10 mouse cellular contexts compared by ENCODE assay signal in genomic region chr7:27306161-27307160, GRCm38 (mm10). TPM values are rescaled to one million over a fixed set of nuclear protein-coding genes. Genes with fewer than 3 reads are reported as not detected.
DNase-seq lines count a peak whose midpoint lies in the region; ATAC-seq and TF ChIP-seq lines count a peak whose summit lies in the region.
"Had no signal": no experiment of that assay in that cellular context is flagged by ENCODE, and none has a peak within 500 bp of the region (broad histone marks: within the 10 kb centered on the region; RNA-seq: fewer than 3 reads in every experiment).

No protein-coding gene starts in this region.

- H3K4me1 ChIP-seq in forebrain, postnatal 0 days (ENCODE audit: insufficient read depth): no peaks in the 10 kb centered on the region
- H3K4me1 ChIP-seq in forebrain, embryonic 12.5 days: peaks cover 15% of the 10 kb centered on the region
- H3K4me1 ChIP-seq in liver, adult 2 months (ENCODE audit: control insufficient read depth, insufficient read depth, low read length): peaks cover 2% of the 10 kb centered on the region; the same call in 1 of the 2 replicates
- H3K4me1 ChIP-seq in liver, embryonic 11.5 days (replicated peaks; ENCODE audit: control insufficient read depth, insufficient read depth, low read length): no peaks in the 10 kb centered on the region

- peak; percentile 68 for TF ChIP-seq CTCF in forebrain, postnatal 0 days (IDR thresholded peaks at IDR 0.05; ENCODE audit: low read depth)
- TF ChIP-seq CTCF in liver, adult 2 months (IDR thresholded peaks at IDR 0.05; ENCODE audit: low read depth, low read length): peak; percentile 75

- no peak overlapping the region for H3K9ac ChIP-seq in forebrain, postnatal 0 days
- H3K9ac ChIP-seq in forebrain, embryonic 12.5 days: no peak overlapping the region
- H3K9ac ChIP-seq in liver, adult 2 months (ENCODE audit: low read depth, low read length): no peak overlapping the region
- no peak overlapping the region for H3K9ac ChIP-seq in liver, embryonic 11.5 days (ENCODE audit: low read depth, low read length)
- H3K9ac ChIP-seq: heart, embryonic 15.5 days; midbrain, embryonic 12.5 days had no signal

- no peak overlapping the region for H3K4me3 ChIP-seq in forebrain, postnatal 0 days (ENCODE audit: low read depth, low read length)
- no peak overlapping the region for H3K4me3 ChIP-seq in forebrain, embryonic 12.5 days (replicated peaks)
- no peak overlapping the region for H3K4me3 ChIP-seq in liver, adult 2 months (ENCODE audit: insufficient read depth, low read depth, low read length)
- H3K4me3 ChIP-seq in liver, embryonic 11.5 days (ENCODE audit: low read depth, low read length): no peak overlapping the region
- H3K4me3 ChIP-seq: heart, embryonic 15.5 days; midbrain, embryonic 12.5 days had no signal

- 78% methylated on average over 24 of the region's 24 CpGs for whole genome bisulfite sequencing in forebrain, postnatal 0 days
- 79% methylated on average over 24 of the region's 24 CpGs for WGBS in forebrain, embryonic 12.5 days
- WGBS in liver, adult 2 months: 77% methylated on average over 24 of the region's 24 CpGs
- WGBS in liver, embryonic 11.5 days: 66% methylated on average over 24 of the region's 24 CpGs

- no peaks in the 10 kb centered on the region for H3K79me2 ChIP-seq in liver, adult 2 months (ENCODE audit: control insufficient read depth, insufficient read depth, low read length)

- no peaks in the 10 kb centered on the region; the same call in 1 of the 2 replicates for H3K36me3 ChIP-seq in forebrain, postnatal 0 days (ENCODE audit: insufficient read depth)
- no peaks in the 10 kb centered on the region for H3K36me3 ChIP-seq in forebrain, embryonic 12.5 days (replicated peaks)
- H3K36me3 ChIP-seq in liver, adult 2 months (ENCODE audit: control insufficient read depth, insufficient read depth, low read length): no peaks in the 10 kb centered on the region
- H3K36me3 ChIP-seq in liver, embryonic 11.5 days (ENCODE audit: control insufficient read depth, insufficient read depth, low read length): no peaks in the 10 kb centered on the region
- H3K36me3 ChIP-seq: midbrain, embryonic 12.5 days had no signal

- no peak for ATAC-seq in forebrain, postnatal 0 days
- ATAC-seq in forebrain, embryonic 12.5 days (ENCODE audit: low FRiP score): no peak
- ATAC-seq in liver, embryonic 11.5 days (replicated peaks; ENCODE audit: low FRiP score): no peak
- no peak for ATAC-seq in inflammation-experienced regulatory T-cells, adult 6 months

- TF ChIP-seq POLR2A in liver, adult 2 months (IDR thresholded peaks at IDR 0.05; ENCODE audit: extremely low read depth, insufficient read depth, low read length): no peak

- H3K9me3 ChIP-seq in forebrain, postnatal 0 days (ENCODE audit: low read length): no peaks in the 10 kb centered on the region
- H3K9me3 ChIP-seq in forebrain, embryonic 12.5 days: no peaks in the 10 kb centered on the region
- H3K9me3 ChIP-seq in liver, embryonic 11.5 days (ENCODE audit: control insufficient read depth, low read length): no peaks in the 10 kb centered on the region
- H3K9me3 ChIP-seq: heart, embryonic 15.5 days; midbrain, embryonic 12.5 days had no signal

- no peak overlapping the region for H3K27ac ChIP-seq in forebrain, postnatal 0 days (ENCODE audit: low read depth, low read length)
- no peak overlapping the region for H3K27ac ChIP-seq in forebrain, embryonic 12.5 days
- H3K27ac ChIP-seq in liver, adult 2 months (replicated peaks; ENCODE audit: insufficient read depth, low read depth, low read length): no peak overlapping the region
- no peak overlapping the region for H3K27ac ChIP-seq in liver, embryonic 11.5 days (ENCODE audit: low read depth, low read length)
- H3K27ac ChIP-seq: heart, embryonic 15.5 days; midbrain, embryonic 12.5 days had no signal

- peak; percentile 25 for DNase-seq in forebrain, postnatal 0 days
- no peak for DNase-seq in liver, adult 2 months (ENCODE audit: extremely low read depth, low read depth, low spot score)
- no peak for DNase-seq in liver, embryonic 11.5 days (ENCODE audit: low spot score)
- DNase-seq in adipocyte (ENCODE audit: low spot score): peak; percentile 6
- DNase-seq in retina, embryonic 14.5 days (ENCODE audit: low spot score): peak; percentile 50
- no peak for DNase-seq in gastrocnemius, adult 8-10 months (ENCODE audit: low spot score in 2 of 2)

- no peak overlapping the region for H3K4me2 ChIP-seq in forebrain, postnatal 0 days (ENCODE audit: low read depth)
- H3K4me2 ChIP-seq in forebrain, embryonic 12.5 days: no peak overlapping the region
- no peak overlapping the region for H3K4me2 ChIP-seq in liver, embryonic 11.5 days
- H3K4me2 ChIP-seq: heart, embryonic 15.5 days; midbrain, embryonic 12.5 days had no signal

- H3K27me3 ChIP-seq in forebrain, postnatal 0 days (ENCODE audit: insufficient read depth, low read length): no peaks in the 10 kb centered on the region
- peaks cover 23% of the 10 kb centered on the region for H3K27me3 ChIP-seq in forebrain, embryonic 12.5 days
- no peaks in the 10 kb centered on the region; the same call in 1 of the 2 replicates for H3K27me3 ChIP-seq in liver, adult 2 months (ENCODE audit: control insufficient read depth, insufficient read depth, low read length)
- H3K27me3 ChIP-seq in liver, embryonic 11.5 days (replicated peaks; ENCODE audit: control insufficient read depth, insufficient read depth, low read length): peaks cover 38% of the 10 kb centered on the region

RNA-seq across cellular contexts. Expression of gene Ltbp4, which starts 31.0 kb away (rescaled TPM):
- total RNA-seq in forebrain, postnatal 0 days (2014; rRNA removed): 13.4 and 26.7 TPM in 2 replicates
- 8.3 and 11.7 TPM in 2 replicates for polyA plus RNA-seq in forebrain, postnatal 0 days (2015; fragmentation: Nextera tagmentation; extraction: Ambion mirVana)
- polyA plus RNA-seq in forebrain, embryonic 12.5 days (2016; fragmentation: Nextera tagmentation; extraction: Ambion mirVana): 12.4 and 16.5 TPM in 2 replicates
- total RNA-seq in liver, adult 2 months (2014; rRNA removed): 9.4 and 24.2 TPM in 2 replicates
- 29.2 and 32.5 TPM in 2 replicates for polyA plus RNA-seq in liver, adult 2 months (2012; rRNA removed)
- 7.1 and 10.2 TPM in 2 replicates for polyA plus RNA-seq in liver, embryonic 11.5 days (2014; fragmentation: Nextera tagmentation; extraction: Ambion mirVana)
- polyA plus RNA-seq in inflammation-experienced regulatory T-cells, adult 6 months (2017; shearing (Covaris generic)): 1 to 10 TPM in 1 of 3 experiments, under 1 TPM in 2; 0.45 to 1.2 (median 0.50) TPM
- 10 to 100 TPM; 33.6 to 50.3 (median 43.1) TPM for total RNA-seq in gastrocnemius, adult 8-10 months (2022)

RNA-seq across cellular contexts. Expression of gene Numbl, which starts 48.2 kb away (rescaled TPM):
- total RNA-seq in forebrain, postnatal 0 days (2014; rRNA removed): 81.6 and 86.4 TPM in 2 replicates
- polyA plus RNA-seq in forebrain, postnatal 0 days (2015; fragmentation: Nextera tagmentation; extraction: Ambion mirVana): 47.5 and 51.7 TPM in 2 replicates
- polyA plus RNA-seq in forebrain, embryonic 12.5 days (2016; fragmentation: Nextera tagmentation; extraction: Ambion mirVana): 40.6 and 41.8 TPM in 2 replicates
- 0.46 and 0.74 TPM in 2 replicates for total RNA-seq in liver, adult 2 months (2014; rRNA removed)
- 0.62 and 1.5 TPM in 2 replicates for polyA plus RNA-seq in liver, adult 2 months (2012; rRNA removed)
- 3.6 TPM in 2 replicates for polyA plus RNA-seq in liver, embryonic 11.5 days (2014; fragmentation: Nextera tagmentation; extraction: Ambion mirVana)
- polyA plus RNA-seq in inflammation-experienced regulatory T-cells, adult 6 months (2017; shearing (Covaris generic)): under 1 TPM; 0.15 to 0.38 (median 0.15) TPM
- 1 to 10 TPM; 1.5 to 3.4 (median 2.2) TPM for total RNA-seq in gastrocnemius, adult 8-10 months (2022)

RNA-seq across cellular contexts. Expression of gene Shkbp1, which starts 49.4 kb away (rescaled TPM):
- total RNA-seq in forebrain, postnatal 0 days (2014; rRNA removed): 30.2 and 35.6 TPM in 2 replicates
- 31.8 and 33.1 TPM in 2 replicates for polyA plus RNA-seq in forebrain, postnatal 0 days (2015; fragmentation: Nextera tagmentation; extraction: Ambion mirVana)
- polyA plus RNA-seq in forebrain, embryonic 12.5 days (2016; fragmentation: Nextera tagmentation; extraction: Ambion mirVana): 77.1 and 81.2 TPM in 2 replicates
- 3.6 and 4.4 TPM in 2 replicates for total RNA-seq in liver, adult 2 months (2014; rRNA removed)
- polyA plus RNA-seq in liver, adult 2 months (2012; rRNA removed): 19.8 and 23.9 TPM in 2 replicates
- 46.8 and 49.6 TPM in 2 replicates for polyA plus RNA-seq in liver, embryonic 11.5 days (2014; fragmentation: Nextera tagmentation; extraction: Ambion mirVana)
- 10 to 100 TPM; 46.9 to 59.2 (median 50.1) TPM for polyA plus RNA-seq in inflammation-experienced regulatory T-cells, adult 6 months (2017; shearing (Covaris generic))
- total RNA-seq in gastrocnemius, adult 8-10 months (2022): 1 to 10 TPM; 1.8 to 3.9 (median 2.7) TPM

RNA-seq across cellular contexts. Expression of gene Gm20479, which starts 50.8 kb away (rescaled TPM):
- not detected in 2 replicates for total RNA-seq in forebrain, postnatal 0 days (2014; rRNA removed)
- not detected in 2 replicates for polyA plus RNA-seq in forebrain, postnatal 0 days (2015; fragmentation: Nextera tagmentation; extraction: Ambion mirVana)
- 1.5 TPM in 1 of 2 replicates, not detected in the other for polyA plus RNA-seq in forebrain, embryonic 12.5 days (2016; fragmentation: Nextera tagmentation; extraction: Ambion mirVana)
- not detected in 2 replicates for total RNA-seq in liver, adult 2 months (2014; rRNA removed)
- not detected in 2 replicates for polyA plus RNA-seq in liver, adult 2 months (2012; rRNA removed)
- 0.43 and 1.2 TPM in 2 replicates for polyA plus RNA-seq in liver, embryonic 11.5 days (2014; fragmentation: Nextera tagmentation; extraction: Ambion mirVana)
- polyA plus RNA-seq in inflammation-experienced regulatory T-cells, adult 6 months (2017; shearing (Covaris generic)): 1 to 10 TPM in 1 of 3 experiments, not detected in 2; 4.0 TPM
- total RNA-seq in gastrocnemius, adult 8-10 months (2022): under 1 TPM in 1 of 4 experiments, not detected in 3; 0.53 TPM
- polyA plus RNA-seq: heart, embryonic 15.5 days had no signal

Comparison
In these comparisons a context has a peak if more than half of its experiments do, and no peak if none do; other contexts are left out.
1. DNase-seq: peak in forebrain, postnatal 0 days (single experiment), adipocyte (single experiment) and retina, embryonic 14.5 days (single experiment); none in liver, adult 2 months (single experiment), liver, embryonic 11.5 days (single experiment) and gastrocnemius, adult 8-10 months (0 of 2).